In genomic region chr2:181572921-181573920, GRCm38 (mm10) we compare ENCODE assay signal across 15 mouse cellular contexts. TPM values are rescaled to one million over a fixed set of nuclear protein-coding genes. Genes with fewer than 3 reads are reported as not detected.
DNase-seq lines count a peak whose midpoint lies in the region; ATAC-seq and TF ChIP-seq lines count a peak whose summit lies in the region.
"Had no signal": no experiment of that assay in that cellular context is flagged by ENCODE, and none has a peak within 500 bp of the region (broad histone marks: within the 10 kb centered on the region; RNA-seq: fewer than 3 reads in every experiment).

No protein-coding gene starts in this region.

- DNase-seq in adrenal gland, postnatal 14 days: peak; percentile 3
- DNase-seq in adrenal gland, postnatal 4 days (ENCODE audit: low spot score in 2 of 2): no peak
- DNase-seq in intestine, embryonic 14.5 days (ENCODE audit: low spot score): peak; percentile 43
- peak; percentile 84 for DNase-seq in brain, adult 2 months (ENCODE audit: low read depth, low spot score)
- peak; percentile 65 to 73 for DNase-seq in cerebellum, postnatal 14 days
- no peak for DNase-seq in kidney, adult 18-20 months
- no peak for DNase-seq in frontal cortex, postnatal 25 days (ENCODE audit: low spot score in 2 of 2)
- DNase-seq: layer of hippocampus, adult 9-11 months; thymus, postnatal 4 days had no signal

- no peak for ATAC-seq in intestine, embryonic 14.5 days (replicated peaks; ENCODE audit: low FRiP score, low TSS enrichment, low read depth)
- no peak for ATAC-seq in intestine, postnatal 0 days
- ATAC-seq: intestine, embryonic 15.5 days had no signal

- no peak overlapping the region for H3K4me3 ChIP-seq in intestine, embryonic 14.5 days (ENCODE audit: low read depth, low read length)
- no peak overlapping the region for H3K4me3 ChIP-seq in intestine, postnatal 0 days (ENCODE audit: low read depth, low read length)
- H3K4me3 ChIP-seq: forebrain, embryonic 10.5 days; hindbrain, embryonic 10.5 days; intestine, embryonic 15.5 days; stomach, embryonic 15.5 days had no signal

- no peak overlapping the region for H3K27ac ChIP-seq in intestine, embryonic 14.5 days (ENCODE audit: low read depth)
- no peak overlapping the region for H3K27ac ChIP-seq in intestine, postnatal 0 days (ENCODE audit: low read depth, low read length)
- H3K27ac ChIP-seq: forebrain, embryonic 10.5 days; hindbrain, embryonic 10.5 days; intestine, embryonic 15.5 days; kidney, postnatal 0 days; stomach, embryonic 15.5 days had no signal

- no peak overlapping the region for H3K9ac ChIP-seq in intestine, embryonic 14.5 days (ENCODE audit: low read length)
- no peak overlapping the region for H3K9ac ChIP-seq in intestine, postnatal 0 days (ENCODE audit: low read depth, low read length)
- H3K9ac ChIP-seq: intestine, embryonic 15.5 days; stomach, embryonic 15.5 days had no signal

- H3K27me3 ChIP-seq in intestine, embryonic 14.5 days (replicated peaks; ENCODE audit: control insufficient read depth, insufficient read depth, low read length): no peaks in the 10 kb centered on the region
- no peaks in the 10 kb centered on the region for H3K27me3 ChIP-seq in intestine, postnatal 0 days (replicated peaks; ENCODE audit: control insufficient read depth, insufficient read depth, low read length)
- H3K27me3 ChIP-seq: intestine, embryonic 15.5 days; stomach, embryonic 15.5 days had no signal

- TF ChIP-seq CTCF in intestine, postnatal 0 days (IDR thresholded peaks at IDR 0.05; ENCODE audit: low read depth): no peak

- no peaks in the 10 kb centered on the region for H3K4me1 ChIP-seq in intestine, embryonic 14.5 days (replicated peaks; ENCODE audit: control insufficient read depth, insufficient read depth, low read length)
- no peaks in the 10 kb centered on the region for H3K4me1 ChIP-seq in intestine, postnatal 0 days (replicated peaks; ENCODE audit: control insufficient read depth, insufficient read depth, low read length)
- H3K4me1 ChIP-seq: intestine, embryonic 15.5 days had no signal

- no peaks in the 10 kb centered on the region for H3K9me3 ChIP-seq in intestine, embryonic 14.5 days (ENCODE audit: control insufficient read depth, low read length)
- no peaks in the 10 kb centered on the region for H3K9me3 ChIP-seq in intestine, postnatal 0 days (ENCODE audit: control insufficient read depth)
- H3K9me3 ChIP-seq: forebrain, embryonic 10.5 days; hindbrain, embryonic 10.5 days; intestine, embryonic 15.5 days; stomach, embryonic 15.5 days had no signal

- no peak overlapping the region for H3K4me2 ChIP-seq in intestine, embryonic 14.5 days (ENCODE audit: low read length)
- no peak overlapping the region for H3K4me2 ChIP-seq in intestine, postnatal 0 days (replicated peaks; ENCODE audit: low read depth)
- H3K4me2 ChIP-seq: intestine, embryonic 15.5 days; stomach, embryonic 15.5 days had no signal

- H3K36me3 ChIP-seq in intestine, embryonic 14.5 days (ENCODE audit: control insufficient read depth, insufficient read depth, low read length): peaks cover 33% of the 10 kb centered on the region
- peaks cover 43% of the 10 kb centered on the region for H3K36me3 ChIP-seq in intestine, postnatal 0 days (ENCODE audit: control insufficient read depth, insufficient read depth)

- 91% methylated on average over 15 of the region's 15 CpGs for whole genome bisulfite sequencing in intestine, embryonic 14.5 days
- 94% methylated on average over 15 of the region's 15 CpGs for WGBS in intestine, postnatal 0 days

RNA-seq across cellular contexts. Expression of gene Uckl1, which starts 11.5 kb away (rescaled TPM):
- total RNA-seq in adrenal gland, postnatal 14 days (2021): 68.8 and 77.5 TPM in 2 replicates
- 100 to 1,000 TPM; 106 to 113 TPM for total RNA-seq in adrenal gland, postnatal 4 days (2021)
- 62.8 and 65.1 TPM in 2 replicates for polyA plus RNA-seq in intestine, embryonic 14.5 days (2014; fragmentation: Nextera tagmentation; extraction: Ambion mirVana)
- polyA plus RNA-seq in intestine, postnatal 0 days (2015; fragmentation: Nextera tagmentation; extraction: Ambion mirVana): 49.4 and 60.2 TPM in 2 replicates

RNA-seq across cellular contexts. Expression of gene Prpf6, which starts 18.4 kb away (rescaled TPM):
- 59.4 and 60.0 TPM in 2 replicates for total RNA-seq in adrenal gland, postnatal 14 days (2021)
- 10 to 100 TPM; 72.3 to 73.4 TPM for total RNA-seq in adrenal gland, postnatal 4 days (2021)
- polyA plus RNA-seq in intestine, embryonic 14.5 days (2014; fragmentation: Nextera tagmentation; extraction: Ambion mirVana): 53.6 and 59.9 TPM in 2 replicates
- 30.6 and 33.9 TPM in 2 replicates for polyA plus RNA-seq in intestine, postnatal 0 days (2015; fragmentation: Nextera tagmentation; extraction: Ambion mirVana)

RNA-seq across cellular contexts. Expression of gene Zfp512b, which starts 19.4 kb away (rescaled TPM):
- total RNA-seq in adrenal gland, postnatal 14 days (2021): 57.3 and 67.7 TPM in 2 replicates
- 100 to 1,000 TPM; 141 to 143 TPM for total RNA-seq in adrenal gland, postnatal 4 days (2021)
- polyA plus RNA-seq in intestine, embryonic 14.5 days (2014; fragmentation: Nextera tagmentation; extraction: Ambion mirVana): 35.0 TPM in 2 replicates
- 13.0 and 16.2 TPM in 2 replicates for polyA plus RNA-seq in intestine, postnatal 0 days (2015; fragmentation: Nextera tagmentation; extraction: Ambion mirVana)

RNA-seq across cellular contexts. Expression of gene Samd10, which starts 25.8 kb away (rescaled TPM):
- 8.5 and 11.8 TPM in 2 replicates for total RNA-seq in adrenal gland, postnatal 14 days (2021)
- 10 to 100 TPM; 23.8 to 25.5 TPM for total RNA-seq in adrenal gland, postnatal 4 days (2021)
- polyA plus RNA-seq in intestine, embryonic 14.5 days (2014; fragmentation: Nextera tagmentation; extraction: Ambion mirVana): 25.4 and 26.4 TPM in 2 replicates
- polyA plus RNA-seq in intestine, postnatal 0 days (2015; fragmentation: Nextera tagmentation; extraction: Ambion mirVana): 18.5 and 18.8 TPM in 2 replicates

RNA-seq across cellular contexts. Expression of gene Dnajc5, which starts 52.9 kb away (rescaled TPM):
- total RNA-seq in adrenal gland, postnatal 14 days (2021): 77.3 and 89.9 TPM in 2 replicates
- 100 to 1,000 TPM; 120 to 131 TPM for total RNA-seq in adrenal gland, postnatal 4 days (2021)
- 79.4 and 79.8 TPM in 2 replicates for polyA plus RNA-seq in intestine, embryonic 14.5 days (2014; fragmentation: Nextera tagmentation; extraction: Ambion mirVana)
- polyA plus RNA-seq in intestine, postnatal 0 days (2015; fragmentation: Nextera tagmentation; extraction: Ambion mirVana): 60.4 and 62.9 TPM in 2 replicates

Comparison
In these comparisons a context has a peak if more than half of its experiments do, and no peak if none do; other contexts are left out.
1. DNase-seq: peak in adrenal gland, postnatal 14 days (single experiment), intestine, embryonic 14.5 days (single experiment), brain, adult 2 months (single experiment) and cerebellum, postnatal 14 days (2 of 2); none in adrenal gland, postnatal 4 days (0 of 2), kidney, adult 18-20 months (single experiment) and frontal cortex, postnatal 25 days (0 of 2).